Mouse (Mus musculus) central nervous system, embryonic 11.5 days (tissue): ENCODE measurements around the gene Chtop. TPM values are rescaled to one million over a fixed set of nuclear protein-coding genes. Genes with fewer than 3 reads are reported as not detected.

ENCODE experiments used
- polyA plus RNA-seq: library from polyadenylated mRNA; depleted of rRNA; stranded (reverse); fragments of >200 nt; gene quantifications from 2 replicates; pipeline ENCODE4 v1.2.3, GENCODE M21; 2012; rRNA removed

Gene Chtop
- 208 and 235 TPM in 2 replicates for polyA plus RNA-seq

DNA sequence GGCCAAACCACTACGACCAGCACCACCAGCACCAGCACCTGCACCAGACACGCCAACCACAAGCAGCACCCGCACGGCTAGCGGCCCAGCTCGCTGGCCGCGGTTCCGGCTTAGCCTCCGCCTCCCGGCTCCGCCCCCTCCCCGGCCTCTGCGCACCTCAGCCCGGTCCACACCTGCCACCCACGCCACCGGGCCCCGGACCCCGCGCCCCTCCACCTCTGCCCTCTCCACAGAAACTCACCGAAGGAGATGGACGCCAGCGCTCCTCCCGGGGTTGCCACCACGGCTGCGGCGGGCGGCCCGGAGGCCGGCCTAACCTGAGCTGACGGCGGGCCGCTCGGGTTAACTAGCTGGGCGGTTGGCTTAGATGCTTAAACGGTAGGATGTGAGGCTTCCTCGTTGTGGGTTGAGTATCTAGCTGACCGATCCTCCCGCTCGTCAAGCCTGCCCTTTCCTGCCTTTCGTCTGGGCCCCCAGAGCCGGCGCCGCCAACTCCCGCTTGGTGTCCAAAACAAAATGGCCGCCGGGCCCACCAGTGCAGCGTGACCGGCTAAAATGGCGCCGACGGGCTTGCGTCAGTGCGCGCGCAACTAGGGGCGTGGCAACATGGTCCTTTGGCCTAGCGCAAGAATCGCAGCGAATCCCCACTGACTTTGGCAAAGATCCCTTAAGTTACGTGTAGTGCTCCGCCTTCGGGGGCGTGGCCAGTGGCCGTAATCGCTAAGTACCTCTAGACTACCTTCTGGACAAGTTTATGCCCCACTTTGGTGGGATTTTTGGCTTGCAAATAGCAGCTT, at the start of gene Chtop:
TSS of gene Chtop (minus strand) at position 549 of the 797 bp plus-strand sequence.

DNA sequence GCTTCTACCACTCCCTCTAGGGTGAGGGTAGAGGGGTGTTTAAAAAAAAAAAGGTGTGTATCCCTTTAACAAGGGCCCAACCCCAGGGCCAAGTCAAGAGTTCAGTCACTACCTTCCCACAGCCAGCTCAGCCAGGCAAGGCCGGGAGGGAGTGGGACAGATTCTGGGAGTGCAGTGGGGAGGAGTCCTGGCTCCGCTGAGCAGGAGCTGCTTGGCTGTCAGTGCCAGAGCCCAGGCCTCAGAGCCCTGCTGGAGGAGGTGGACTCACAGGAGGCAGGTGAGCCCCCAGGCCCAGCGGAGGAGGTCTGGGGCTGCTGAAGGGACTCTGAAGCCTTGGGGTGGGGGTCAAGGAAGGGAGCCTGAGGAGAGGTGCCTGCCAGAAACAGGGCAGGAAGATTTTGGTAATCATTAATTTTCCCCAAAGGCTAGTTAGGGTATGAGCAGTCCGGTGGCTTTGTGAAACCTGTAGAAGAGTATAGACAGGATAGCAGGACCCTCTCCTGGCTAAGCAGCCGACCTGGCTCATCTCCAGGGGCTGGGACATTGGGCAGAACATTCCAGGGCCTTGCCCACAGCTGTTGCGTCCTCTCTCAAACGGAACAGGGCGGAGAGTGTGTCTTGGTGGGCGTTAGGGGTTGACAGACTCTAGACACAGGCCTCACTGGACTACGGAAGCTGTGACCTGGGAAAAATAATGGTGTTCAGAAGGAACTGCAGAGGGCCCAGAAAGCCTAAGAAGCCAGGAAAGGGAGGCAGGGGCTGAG, 28.0 kb upstream of the Chtop start, which contains the start of gene S100a16:
TSS of gene S100a16 (plus strand) at position 114 of the 764 bp plus-strand sequence.

DNA sequence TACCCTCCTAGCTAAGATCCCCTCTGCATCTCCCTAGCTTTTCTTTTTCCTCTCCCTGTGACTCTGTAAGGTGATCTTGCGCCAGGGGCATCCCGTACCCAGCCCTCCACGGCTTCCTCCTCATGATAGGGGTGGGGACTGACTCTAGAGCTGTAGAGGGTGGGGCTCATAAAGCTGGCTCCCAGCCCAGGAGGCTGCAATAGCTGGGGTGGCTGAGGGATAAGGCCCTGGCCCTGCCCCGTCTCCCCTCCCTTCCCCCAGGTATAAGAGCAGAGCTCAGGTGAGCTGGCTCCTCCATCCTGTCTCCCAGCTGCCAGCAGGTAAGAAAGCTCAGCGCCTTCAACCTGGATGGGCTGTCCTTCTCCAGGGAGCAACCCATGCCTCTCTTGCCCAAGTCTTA, 17.3 kb upstream of the Chtop start, which contains the start of gene S100a14:
TSS of gene S100a14 (plus strand) at position 277 of the 400 bp plus-strand sequence.

DNA sequence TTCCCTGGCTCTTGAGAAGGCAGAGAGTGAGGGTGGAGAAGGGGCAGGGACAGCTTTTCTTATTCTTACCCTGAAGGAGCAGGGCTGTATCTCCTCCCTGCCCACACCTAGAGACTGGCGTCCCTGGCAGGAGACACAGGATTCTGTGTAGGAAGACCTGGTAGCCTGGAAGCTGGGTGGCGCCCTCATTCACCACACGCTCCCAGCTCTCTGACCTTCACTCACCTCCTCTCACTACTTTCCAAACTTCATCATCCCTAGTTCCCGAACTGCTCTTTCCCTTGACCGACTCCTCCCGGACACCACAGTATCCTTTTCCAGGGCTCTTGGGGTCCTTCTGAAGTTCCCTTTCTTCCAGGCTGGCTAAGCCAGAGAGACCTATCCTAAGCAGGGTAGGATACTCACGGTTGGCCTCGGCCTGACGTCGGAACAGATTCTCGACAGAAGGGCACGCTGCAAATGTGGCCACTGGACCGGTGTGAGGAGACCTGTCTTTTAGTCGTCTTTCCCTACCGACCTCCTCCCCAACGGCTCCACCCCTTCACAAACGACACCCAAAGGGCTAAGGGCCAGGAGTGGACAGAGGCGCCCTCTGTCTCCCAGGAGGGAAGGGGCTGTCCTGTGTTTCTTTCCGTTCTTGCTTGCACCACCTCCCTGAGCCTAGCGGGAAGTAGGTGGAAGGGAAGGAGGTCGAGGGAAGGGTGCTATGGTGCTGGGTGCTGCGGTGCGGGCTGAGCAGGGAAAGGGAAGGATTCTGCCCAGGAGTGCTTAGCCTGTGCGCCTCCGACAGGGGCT, 4.7 kb upstream of the Chtop start, which contains the start of the genes S100a1 and S100a13:
TSS of gene S100a1 (minus strand) at position 597 of the 795 bp plus-strand sequence.
TSS of gene S100a13 (plus strand) at position 640 of the 795 bp plus-strand sequence.

GRCm38 (mm10) chr3:90490696-90491256, 18.5 kb downstream of the Chtop start, which contains the start of gene Snapin:
Snapin (minus strand) TSS chr3:90491033.

GRCm38 (mm10) chr3:90475831-90476611, 33.3 kb downstream of the Chtop start, which contains the start of gene Ilf2:
Ilf2 (plus strand) TSS chr3:90476126.

DNA sequence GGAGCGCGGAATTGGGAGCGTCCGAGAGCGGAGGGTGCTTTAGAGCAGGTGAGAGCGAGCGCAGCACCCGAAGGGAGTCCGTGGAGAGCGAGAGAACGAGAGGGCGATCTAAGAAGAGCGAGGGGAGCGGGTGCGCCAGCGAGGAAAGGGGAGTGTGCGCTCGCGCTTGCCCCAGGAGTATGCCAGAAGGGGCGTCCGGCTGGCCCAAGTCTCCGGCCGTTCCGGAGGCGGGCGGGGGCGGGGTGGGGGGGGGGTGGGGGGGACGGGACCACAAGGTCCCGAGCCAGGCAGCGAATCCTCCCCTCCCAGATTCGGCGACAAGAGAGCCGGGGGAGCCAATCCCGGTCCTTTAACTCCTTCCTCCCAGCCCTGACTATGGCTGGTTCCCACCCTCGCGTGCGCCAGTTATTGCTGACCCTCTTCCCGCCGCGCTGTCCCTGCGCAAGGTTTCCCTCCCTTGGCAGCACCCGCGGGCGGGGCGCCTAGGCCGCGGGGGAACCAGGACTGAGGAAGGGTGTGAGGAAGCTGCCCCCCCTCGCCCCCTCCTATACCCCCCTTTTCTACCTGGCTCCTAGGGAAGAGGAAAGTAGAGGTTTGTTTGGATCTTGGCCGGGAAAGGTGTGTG, 43.5 kb downstream of the Chtop start, which contains the start of gene Npr1:
TSS of gene Npr1 (minus strand) at position 181 of the 625 bp plus-strand sequence.

Other genes with a start within 250 kb of the Chtop start
- 17.1 and 20.7 TPM in 2 replicates for gene Dennd4b, start 244.3 kb downstream of the Chtop start, polyA plus RNA-seq
- gene Gatad2b, start 216.3 kb downstream of the Chtop start, polyA plus RNA-seq, result 22.4 and 37.6 TPM in 2 replicates
- gene Slc27a3, start 119.6 kb downstream of the Chtop start, polyA plus RNA-seq, result 29.9 and 31.1 TPM in 2 replicates
- gene Ints3, start 75.9 kb downstream of the Chtop start, polyA plus RNA-seq, result 48.4 and 57.9 TPM in 2 replicates
- gene Npr1, start 43.6 kb downstream of the Chtop start, polyA plus RNA-seq, result 6.0 and 11.9 TPM in 2 replicates
- gene Ilf2, start 33.4 kb downstream of the Chtop start, polyA plus RNA-seq, result 245 and 276 TPM in 2 replicates
- gene Snapin, start 18.5 kb downstream of the Chtop start, polyA plus RNA-seq, result 23.3 and 41.3 TPM in 2 replicates
- 11.4 and 11.6 TPM in 2 replicates for gene S100a1, start 4.9 kb upstream of the Chtop start, polyA plus RNA-seq
- 12.0 and 14.2 TPM in 2 replicates for gene S100a13, start 4.9 kb upstream of the Chtop start, polyA plus RNA-seq
- 0.05 TPM in 1 of 2 replicates, not detected in the other for gene S100a14, start 17.4 kb upstream of the Chtop start, polyA plus RNA-seq
- gene S100a16, start 27.8 kb upstream of the Chtop start, polyA plus RNA-seq, result 21.0 and 26.2 TPM in 2 replicates
- 0.04 TPM in 1 of 2 replicates, not detected in the other for gene S100a3, start 51.1 kb upstream of the Chtop start, polyA plus RNA-seq
- gene S100a2, start 80.7 kb upstream of the Chtop start, polyA plus RNA-seq, result not detected in 2 replicates
- not detected in 2 replicates for gene Gm42674, start 92.4 kb upstream of the Chtop start, polyA plus RNA-seq
- gene S100a4, start 94.3 kb upstream of the Chtop start, polyA plus RNA-seq, result 2.1 and 2.6 TPM in 2 replicates
- not detected in 2 replicates for gene S100a5, start 99.0 kb upstream of the Chtop start, polyA plus RNA-seq
- gene S100a6, start 103.4 kb upstream of the Chtop start, polyA plus RNA-seq, result 14.9 and 15.9 TPM in 2 replicates
- 0.04 and 0.06 TPM in 2 replicates for gene S100a7a, start 144.5 kb upstream of the Chtop start, polyA plus RNA-seq
- gene S100a8, start 159.5 kb upstream of the Chtop start, polyA plus RNA-seq, result 4.8 and 13.3 TPM in 2 replicates
- 18.1 and 27.3 TPM in 2 replicates for gene S100a9, start 186.2 kb upstream of the Chtop start, polyA plus RNA-seq
- not detected in 2 replicates for gene Pglyrp4, start 217.4 kb upstream of the Chtop start, polyA plus RNA-seq